Mouse (Mus musculus): Measurements from ENCODE around the gene Gm45062.
"Not testable (repeated sequence)": the region's sequence is repeated elsewhere in the genome, so short reads cannot be mapped to it uniquely, and the experiment has no call there.

The Gm45062 gene

GRCm38 (mm10) chr6:8511447-8511846 is 252.2 kb downstream of the Gm45062 start:
- DNase-seq, result no peak

GRCm38 (mm10) chr6:8512416-8512815 is 253.2 kb downstream of the Gm45062 start:
- DNase-seq, result no peak

GRCm38 (mm10) chr6:8519687-8520086 is 260.4 kb downstream of the Gm45062 start:
- DNase-seq, result no peak

GRCm38 (mm10) chr6:8521231-8521630 is 262.0 kb downstream of the Gm45062 start:
- DNase-seq, result no peak

GRCm38 (mm10) chr6:8524717-8525116 is 265.5 kb downstream of the Gm45062 start:
- DNase-seq, result no peak

GRCm38 (mm10) chr6:8531104-8531894 is 272.0 kb downstream of the Gm45062 start:
- no peak for DNase-seq

- no peak for DNase-seq
Measured at GRCm38 (mm10) chr6:8536944-8537343, 277.7 kb downstream of the Gm45062 start.

- DNase-seq, result not testable (repeated sequence)
Measured at GRCm38 (mm10) chr6:8541531-8541930, 282.3 kb downstream of the Gm45062 start.

- DNase-seq, result no peak
Measured at GRCm38 (mm10) chr6:8544822-8545221, 285.6 kb downstream of the Gm45062 start.

- no peak for DNase-seq
Measured at GRCm38 (mm10) chr6:8545780-8546179, 286.5 kb downstream of the Gm45062 start.

GRCm38 (mm10) chr6:8551155-8551554 is 291.9 kb downstream of the Gm45062 start:
- DNase-seq, result no peak

GRCm38 (mm10) chr6:8556849-8557571 is 297.8 kb downstream of the Gm45062 start:
- no peak for DNase-seq

- DNase-seq, result no peak
Measured at GRCm38 (mm10) chr6:8560682-8561081, 301.4 kb downstream of the Gm45062 start.

GRCm38 (mm10) chr6:8582377-8582776 is 323.1 kb downstream of the Gm45062 start:
- no peak for DNase-seq

- no peak for DNase-seq
Measured at GRCm38 (mm10) chr6:8583892-8584291, 324.6 kb downstream of the Gm45062 start.

- DNase-seq, result no peak
Measured at GRCm38 (mm10) chr6:8591665-8592064, 332.4 kb downstream of the Gm45062 start.

GRCm38 (mm10) chr6:8617369-8617768 is 358.1 kb downstream of the Gm45062 start:
- no peak for DNase-seq

GRCm38 (mm10) chr6:8619582-8620350 is 360.5 kb downstream of the Gm45062 start:
- DNase-seq, result no peak

GRCm38 (mm10) chr6:8623045-8623444 is 363.8 kb downstream of the Gm45062 start:
- no peak for DNase-seq

- no peak for DNase-seq
Measured at GRCm38 (mm10) chr6:8628226-8628625, 369.0 kb downstream of the Gm45062 start.

- DNase-seq, result no peak
Measured at GRCm38 (mm10) chr6:8628715-8629267, 369.5 kb downstream of the Gm45062 start.

GRCm38 (mm10) chr6:8630531-8630930 is 371.3 kb downstream of the Gm45062 start:
- DNase-seq, result no peak

GRCm38 (mm10) chr6:8631362-8631761 is 372.1 kb downstream of the Gm45062 start:
- no peak for DNase-seq

All from right cerebral cortex, adult 18-20 months (tissue).